ENCODE assay signal across 11 mouse cellular contexts in the genomic region with DNA sequence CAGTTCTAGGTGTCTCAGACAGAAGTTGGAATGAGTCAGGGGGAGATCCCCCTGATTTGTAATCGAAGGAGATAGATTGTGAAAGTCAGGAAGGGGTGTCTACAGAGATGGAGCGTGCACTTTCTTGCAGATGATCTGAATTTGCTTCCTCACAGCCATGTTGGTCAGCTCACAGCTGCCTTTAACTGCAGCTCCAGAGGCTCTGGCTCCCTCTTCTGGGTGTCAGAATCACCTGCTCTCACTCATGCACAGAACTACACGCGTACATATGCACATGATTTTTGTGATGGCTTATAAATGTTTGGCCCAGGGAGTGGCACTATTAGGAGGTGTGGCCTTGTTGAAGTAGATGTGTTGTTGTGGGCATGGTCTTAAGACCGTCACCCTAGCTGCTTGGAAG. TPM values are rescaled to one million over a fixed set of nuclear protein-coding genes. Genes with fewer than 3 reads are reported as not detected.
DNase-seq lines count a peak whose midpoint lies in the region; ATAC-seq and TF ChIP-seq lines count a peak whose summit lies in the region.
"Had no signal": no experiment of that assay in that cellular context is flagged by ENCODE, and none has a peak within 500 bp of the region (broad histone marks: within the 10 kb centered on the region; RNA-seq: fewer than 3 reads in every experiment).

No protein-coding gene starts in this region.

- in situ Hi-C loops in Patski (cut with MboI; ENCODE audit: low pct_unique_long_range_greater_than_20kb): no loop called here

- CTCF ChIA-PET in Patski (lab: Charles Lee): interaction anchor here (0.7 to 3.6 kb wide), 10 partner anchors 10 to 199 kb away, joined by 3 to 23 read pairs (median 4); no protein-coding TSS in a partner anchor

- H3K4me1 ChIP-seq in hindbrain, postnatal 0 days (ENCODE audit: insufficient read depth, low read length): no peaks in the 10 kb centered on the region
- no peaks in the 10 kb centered on the region for H3K4me1 ChIP-seq in hindbrain, embryonic 16.5 days (ENCODE audit: control insufficient read depth, insufficient read depth, low read depth, low read length)
- H3K4me1 ChIP-seq in midbrain, embryonic 10.5 days: no peaks in the 10 kb centered on the region
- H3K4me1 ChIP-seq in midbrain, embryonic 16.5 days (ENCODE audit: control insufficient read depth, insufficient read depth, low read length): no peaks in the 10 kb centered on the region
- H3K4me1 ChIP-seq in stomach, postnatal 0 days (replicated peaks; ENCODE audit: control insufficient read depth, insufficient read depth): no peaks in the 10 kb centered on the region
- H3K4me1 ChIP-seq: lung, embryonic 15.5 days had no signal

- TF ChIP-seq CTCF in hindbrain, postnatal 0 days (IDR thresholded peaks at IDR 0.05; ENCODE audit: low read depth): peak; percentile 44
- TF ChIP-seq CTCF in Patski (IDR thresholded peaks at IDR 0.05): peak; percentile 70
- peak; percentile 53 for TF ChIP-seq CTCF in stomach, postnatal 0 days (IDR thresholded peaks at IDR 0.05; ENCODE audit: low read depth)

- H3K4me3 ChIP-seq in hindbrain, postnatal 0 days (ENCODE audit: low read length): no peak overlapping the region
- no peak overlapping the region for H3K4me3 ChIP-seq in hindbrain, embryonic 16.5 days (ENCODE audit: low read length)
- no peak overlapping the region for H3K4me3 ChIP-seq in midbrain, embryonic 10.5 days
- no peak overlapping the region for H3K4me3 ChIP-seq in midbrain, embryonic 16.5 days (ENCODE audit: low read depth, low read length)
- H3K4me3 ChIP-seq in stomach, postnatal 0 days (ENCODE audit: low read depth, low read length): no peak overlapping the region
- H3K4me3 ChIP-seq: lung, embryonic 15.5 days had no signal

- 83% methylated on average over 5 of the region's 5 CpGs for WGBS in hindbrain, postnatal 0 days
- 92% methylated on average over 5 of the region's 5 CpGs for WGBS in hindbrain, embryonic 16.5 days
- WGBS in midbrain, embryonic 10.5 days: 89% methylated on average over 5 of the region's 5 CpGs
- 92% methylated on average over 5 of the region's 5 CpGs for WGBS in midbrain, embryonic 16.5 days
- WGBS in stomach, postnatal 0 days: 90% methylated on average over 5 of the region's 5 CpGs

- TF ChIP-seq EP300 in stomach, postnatal 0 days (optimal IDR thresholded peaks at IDR 0.05): no peak

- POLR2A ChIA-PET in Patski (lab: Charles Lee): interaction anchor here (0.6 kb wide), 1 partner anchor 13 kb away, joined by 3 read pairs; no protein-coding TSS in a partner anchor

- no peaks in the 10 kb centered on the region for H3K36me3 ChIP-seq in hindbrain, postnatal 0 days (ENCODE audit: insufficient read depth, low read length)
- H3K36me3 ChIP-seq in hindbrain, embryonic 16.5 days (ENCODE audit: control insufficient read depth, insufficient read depth, low read length): no peaks in the 10 kb centered on the region
- H3K36me3 ChIP-seq in midbrain, embryonic 10.5 days: no peaks in the 10 kb centered on the region
- no peaks in the 10 kb centered on the region for H3K36me3 ChIP-seq in midbrain, embryonic 16.5 days (ENCODE audit: control insufficient read depth, insufficient read depth, low read length)
- no peaks in the 10 kb centered on the region for H3K36me3 ChIP-seq in stomach, postnatal 0 days (ENCODE audit: control insufficient read depth, insufficient read depth, low read length)
- H3K36me3 ChIP-seq: lung, embryonic 15.5 days had no signal

- H3K9ac ChIP-seq in hindbrain, postnatal 0 days (replicated peaks; ENCODE audit: low read length): no peak overlapping the region
- no peak overlapping the region for H3K9ac ChIP-seq in hindbrain, embryonic 16.5 days (ENCODE audit: low read depth, low read length)
- H3K9ac ChIP-seq in midbrain, embryonic 16.5 days (ENCODE audit: low read depth, low read length): no peak overlapping the region
- no peak overlapping the region for H3K9ac ChIP-seq in stomach, postnatal 0 days (ENCODE audit: low read length)
- H3K9ac ChIP-seq: lung, embryonic 15.5 days had no signal

- H3K27me3 ChIP-seq in hindbrain, postnatal 0 days (ENCODE audit: insufficient read depth, low read length): no peaks in the 10 kb centered on the region
- H3K27me3 ChIP-seq in hindbrain, embryonic 16.5 days (replicated peaks; ENCODE audit: control insufficient read depth, insufficient read depth, low read length): no peaks in the 10 kb centered on the region
- H3K27me3 ChIP-seq in midbrain, embryonic 10.5 days (ENCODE audit: low read depth, poor library complexity, severe bottlenecking): no peaks in the 10 kb centered on the region
- H3K27me3 ChIP-seq in midbrain, embryonic 16.5 days (ENCODE audit: control insufficient read depth, insufficient read depth, low read depth, low read length): no peaks in the 10 kb centered on the region
- peaks cover 6% of the 10 kb centered on the region for H3K27me3 ChIP-seq in Patski
- H3K27me3 ChIP-seq in stomach, postnatal 0 days (ENCODE audit: control insufficient read depth, insufficient read depth, low read length): no peaks in the 10 kb centered on the region
- H3K27me3 ChIP-seq: lung, embryonic 15.5 days had no signal

- DNase-seq in hindbrain, postnatal 0 days (ENCODE audit: low spot score): no peak
- peak; percentile 5 for DNase-seq in midbrain, embryonic 10.5 days (ENCODE audit: low spot score)
- no peak for DNase-seq in Patski (ENCODE audit: low read depth, low spot score)
- no peak for DNase-seq in stomach, postnatal 0 days (ENCODE audit: low spot score)
- DNase-seq in urinary bladder, adult 18-20 months (ENCODE audit: low spot score in 2 of 2): no peak
- DNase-seq: cerebellum, adult 9-10 months; kidney, postnatal 36 days had no signal

- H3K27ac ChIP-seq in hindbrain, postnatal 0 days: no peak overlapping the region
- H3K27ac ChIP-seq in hindbrain, embryonic 16.5 days (ENCODE audit: low read depth, low read length): no peak overlapping the region
- H3K27ac ChIP-seq in midbrain, embryonic 10.5 days (replicated peaks): no peak overlapping the region
- no peak overlapping the region for H3K27ac ChIP-seq in midbrain, embryonic 16.5 days (ENCODE audit: low read length)
- H3K27ac ChIP-seq in stomach, postnatal 0 days (replicated peaks): no peak overlapping the region
- H3K27ac ChIP-seq: lung, embryonic 15.5 days had no signal

- H3K9me3 ChIP-seq in hindbrain, postnatal 0 days (ENCODE audit: low read length): no peaks in the 10 kb centered on the region
- H3K9me3 ChIP-seq in hindbrain, embryonic 16.5 days (ENCODE audit: control insufficient read depth, low read length): no peaks in the 10 kb centered on the region
- H3K9me3 ChIP-seq in midbrain, embryonic 10.5 days (replicated peaks): no peaks in the 10 kb centered on the region
- H3K9me3 ChIP-seq in midbrain, embryonic 16.5 days (replicated peaks; ENCODE audit: control insufficient read depth, low read length, poor library complexity, severe bottlenecking): no peaks in the 10 kb centered on the region
- H3K9me3 ChIP-seq in stomach, postnatal 0 days (ENCODE audit: control insufficient read depth, low read length): no peaks in the 10 kb centered on the region
- H3K9me3 ChIP-seq: lung, embryonic 15.5 days had no signal

- no peak overlapping the region for H3K4me2 ChIP-seq in hindbrain, postnatal 0 days (ENCODE audit: low read depth, low read length)
- H3K4me2 ChIP-seq in hindbrain, embryonic 16.5 days (ENCODE audit: low read length): no peak overlapping the region
- H3K4me2 ChIP-seq in midbrain, embryonic 16.5 days (ENCODE audit: low read length): no peak overlapping the region
- no peak overlapping the region for H3K4me2 ChIP-seq in stomach, postnatal 0 days (replicated peaks; ENCODE audit: low read depth)
- H3K4me2 ChIP-seq: lung, embryonic 15.5 days had no signal

- ATAC-seq in hindbrain, postnatal 0 days: no peak
- no peak for ATAC-seq in hindbrain, embryonic 16.5 days
- ATAC-seq in midbrain, embryonic 16.5 days: no peak
- peak; percentile 26 for ATAC-seq in Patski
- ATAC-seq in stomach, postnatal 0 days (ENCODE audit: low FRiP score, low TSS enrichment): no peak
- ATAC-seq in inflammation-experienced regulatory T-cells, adult 6 months: no peak

RNA-seq across cellular contexts. Expression of a gene that starts 15.8 kb away (rescaled TPM):
- total RNA-seq in hindbrain, postnatal 0 days (2014; rRNA removed): 11.4 and 22.9 TPM in 2 replicates
- polyA plus RNA-seq in hindbrain, postnatal 0 days (2015; fragmentation: Nextera tagmentation; extraction: Ambion mirVana): 4.6 and 5.9 TPM in 2 replicates
- 4.7 and 6.9 TPM in 2 replicates for polyA plus RNA-seq in hindbrain, embryonic 16.5 days (2015; fragmentation: Nextera tagmentation; extraction: Ambion mirVana)
- not detected in 2 replicates for polyA plus RNA-seq in midbrain, embryonic 10.5 days (2016; fragmentation: Nextera tagmentation; extraction: Ambion mirVana)
- 2.6 and 2.7 TPM in 2 replicates for polyA plus RNA-seq in midbrain, embryonic 16.5 days (2015; fragmentation: Nextera tagmentation; extraction: Ambion mirVana)
- polyA plus RNA-seq in Patski (2021): 0.50 TPM
- polyA plus RNA-seq in stomach, postnatal 0 days (2015; fragmentation: Nextera tagmentation; extraction: Ambion mirVana): 1.1 and 1.4 TPM in 2 replicates
- polyA plus RNA-seq in inflammation-experienced regulatory T-cells, adult 6 months (2017; shearing (Covaris generic)): not detected
